In genomic region chr12:80022181-80023106, GRCm38 (mm10) we compare ENCODE assay signal across 9 mouse cellular contexts.
DNase-seq lines count a peak whose midpoint lies in the region; ATAC-seq and TF ChIP-seq lines count a peak whose summit lies in the region.
"Had no signal": no experiment of that assay in that cellular context is flagged by ENCODE, and none has a peak within 500 bp of the region (broad histone marks: within the 10 kb centered on the region; RNA-seq: fewer than 3 reads in every experiment).

No protein-coding gene starts in this region.

- H3K9me3 ChIP-seq in hindbrain, embryonic 13.5 days: no peaks in the 10 kb centered on the region
- no peaks in the 10 kb centered on the region for H3K9me3 ChIP-seq in midbrain, embryonic 13.5 days

- peaks cover 39% of the 10 kb centered on the region for H3K4me1 ChIP-seq in hindbrain, embryonic 13.5 days (replicated peaks)
- peaks cover 43% of the 10 kb centered on the region for H3K4me1 ChIP-seq in midbrain, embryonic 13.5 days (replicated peaks)

- H3K4me3 ChIP-seq in hindbrain, embryonic 13.5 days: no peak overlapping the region
- H3K4me3 ChIP-seq in midbrain, embryonic 13.5 days (replicated peaks): 0 out of 2 replicates have a peak overlapping the region, but pooled peaks have one; percentile 5
- no peak overlapping the region for H3K4me3 ChIP-seq in gastrocnemius, adult 2 months

- H3K4me2 ChIP-seq in hindbrain, embryonic 13.5 days: peak overlapping the region; percentile 36
- peak overlapping the region; percentile 41 for H3K4me2 ChIP-seq in midbrain, embryonic 13.5 days (replicated peaks)

- intact Hi-C loops in gastrocnemius, adult 2 months (cut with DNase I): no loop called here

- no peaks in the 10 kb centered on the region for H3K36me3 ChIP-seq in hindbrain, embryonic 13.5 days
- H3K36me3 ChIP-seq in midbrain, embryonic 13.5 days: no peaks in the 10 kb centered on the region

- peak overlapping the region; percentile 8; the same call in 1 of the 2 replicates for H3K9ac ChIP-seq in hindbrain, embryonic 13.5 days
- peak overlapping the region; percentile 51; the same call in 1 of the 2 replicates for H3K9ac ChIP-seq in midbrain, embryonic 13.5 days (replicated peaks)
- H3K9ac ChIP-seq: liver, embryonic 14.5 days had no signal

- peak; percentile 13 for DNase-seq in R1 (ENCODE audit: low read depth, low spot score)
- DNase-seq in embryo, embryonic 11 days: peak; percentile 81
- no peak for DNase-seq in gastrocnemius, postnatal 10 days
- no peak for DNase-seq in spleen, adult 12 weeks (ENCODE audit: low spot score)
- no peak for DNase-seq in ovary, postnatal 14 days (ENCODE audit: low spot score)
- DNase-seq in gastrocnemius, adult 2 months: no peak

- no peaks in the 10 kb centered on the region for H3K27me3 ChIP-seq in hindbrain, embryonic 13.5 days
- no peaks in the 10 kb centered on the region for H3K27me3 ChIP-seq in midbrain, embryonic 13.5 days

- no peak for TF ChIP-seq CTCF in gastrocnemius, adult 2 months (IDR thresholded peaks at IDR 0.05)

- ATAC-seq in hindbrain, embryonic 13.5 days (ENCODE audit: low FRiP score): peak; percentile 50
- ATAC-seq in midbrain, embryonic 13.5 days: peak; percentile 71

- H3K27ac ChIP-seq in hindbrain, embryonic 13.5 days: peak overlapping the region; percentile 74
- peak overlapping the region; percentile 79 for H3K27ac ChIP-seq in midbrain, embryonic 13.5 days
- no peak overlapping the region for H3K27ac ChIP-seq in gastrocnemius, adult 2 months
- H3K27ac ChIP-seq: liver, embryonic 14.5 days had no signal

- 8% methylated on average over 18 of the region's 18 CpGs for WGBS in hindbrain, embryonic 13.5 days
- WGBS in midbrain, embryonic 13.5 days: 6% methylated on average over 18 of the region's 18 CpGs

Comparison
In these comparisons a context has a peak if more than half of its experiments do, and no peak if none do; other contexts are left out.
1. DNase-seq: peak in R1 (single experiment) and embryo, embryonic 11 days (single experiment); none in gastrocnemius, postnatal 10 days (single experiment), spleen, adult 12 weeks (single experiment), ovary, postnatal 14 days (single experiment) and gastrocnemius, adult 2 months (single experiment).